Mouse (Mus musculus): ENCODE data around the gene Irs4. TPM values are rescaled to one million over a fixed set of nuclear protein-coding genes. Genes with fewer than 3 reads are reported as not detected.

The Irs4 gene
- not detected for total RNA-seq (2023)

DNA sequence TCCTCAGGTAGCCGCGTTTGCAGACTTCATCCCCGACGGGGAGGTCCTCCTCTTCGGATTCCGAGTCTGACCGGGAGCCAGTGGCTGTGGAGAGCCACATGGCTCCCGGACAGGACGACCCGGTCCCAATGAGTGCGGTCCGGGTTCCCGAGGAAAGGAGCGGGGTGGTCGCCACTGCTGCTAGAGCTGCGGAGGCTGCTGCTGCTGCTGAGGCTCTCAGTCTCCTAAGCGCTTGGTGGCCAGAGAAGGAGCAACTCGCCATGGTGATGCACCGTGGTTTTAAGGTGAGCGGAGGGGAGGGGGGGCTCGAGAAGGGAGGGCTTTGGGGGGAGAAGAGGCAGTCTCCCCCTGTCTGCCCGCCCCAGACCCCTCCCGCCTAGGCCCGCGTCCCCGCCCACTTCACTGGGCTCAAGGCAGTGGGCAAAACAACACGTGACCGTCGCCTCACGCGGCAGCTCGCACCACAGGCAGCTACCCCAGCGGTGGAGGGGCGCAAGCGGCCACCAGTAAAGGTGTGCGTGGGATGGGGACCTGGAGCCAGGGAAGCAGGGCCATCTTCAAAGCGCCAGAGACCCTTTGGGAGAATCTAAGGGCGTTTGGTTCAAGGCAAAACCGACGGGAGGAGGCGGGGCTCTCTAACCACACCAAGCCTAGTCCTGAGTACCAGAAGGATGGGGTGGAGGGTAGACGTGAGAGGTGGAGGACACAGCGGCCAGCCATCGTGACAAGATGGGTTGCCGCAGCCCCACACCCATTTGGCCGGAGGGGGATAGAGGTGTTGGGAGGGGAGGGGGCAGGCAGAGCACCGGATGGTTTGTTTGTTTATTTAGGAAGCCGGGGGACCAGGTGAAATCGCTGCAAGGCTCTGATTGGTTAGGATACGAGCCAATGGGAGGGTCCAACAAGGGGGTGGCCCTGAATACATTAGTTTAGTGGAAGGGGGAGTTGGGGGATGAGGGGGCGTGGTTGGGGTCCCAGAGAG lies at the start of gene Irs4:
Irs4 (minus strand) TSS at position 327 of the 982 bp plus-strand sequence.

Other genes with a start within 250 kb of the Irs4 start
- not detected for gene Col4a5, start 249.9 kb downstream of the Irs4 start, total RNA-seq (2023)
- not detected for gene Gm15294, start 150.0 kb upstream of the Irs4 start, total RNA-seq (2023)